Mouse (Mus musculus) liver, postnatal 0 days (tissue): ENCODE measurements around the gene 3110001I22Rik.

Experiments used
- CTCF ChIP-seq: sonication (generic); IDR thresholded peaks from 2 replicates; pipeline ENCODE4 v1.5.1; 2016; ENCODE audit warnings: antibody characterized with exemption, low read depth
- EP300 ChIP-seq: IDR thresholded peaks from 2 replicates; pipeline ENCODE4 v1.6.1; 2016; ENCODE audit warnings: antibody characterized with exemption, low read depth, mild to moderate bottlenecking

GRCm38 (mm10) chr16:13668402-13669108 is 3.2 kb upstream of the 3110001I22Rik start:
- no peak for TF ChIP-seq CTCF
- TF ChIP-seq EP300, result no peak
